Mouse (Mus musculus): ENCODE data around the gene Gtpbp2.

Gene Gtpbp2

DNA sequence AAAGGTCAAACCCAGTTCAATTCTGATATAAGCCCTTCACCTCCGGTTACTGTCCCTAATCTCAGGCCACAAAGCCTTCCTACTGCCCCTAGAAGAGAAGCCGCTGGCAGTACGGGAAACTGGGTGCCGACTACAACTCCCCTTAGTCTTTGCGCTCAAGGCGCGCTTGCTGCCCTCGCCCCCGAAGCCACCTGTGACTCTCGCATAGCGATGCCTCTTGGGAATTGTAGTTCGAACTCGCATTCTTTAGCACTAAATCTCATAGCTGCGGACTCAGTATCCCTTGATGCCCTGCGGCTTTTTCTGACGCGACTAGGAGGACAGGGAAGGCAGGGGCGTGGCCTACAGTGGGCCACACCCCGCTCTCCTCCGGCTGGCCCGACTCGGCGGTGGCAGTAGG is at the start of gene Gtpbp2:
Gtpbp2 (plus strand) TSS at position 347 of the 400 bp plus-strand sequence.
- DNase-seq = peak; percentile 99

DNA sequence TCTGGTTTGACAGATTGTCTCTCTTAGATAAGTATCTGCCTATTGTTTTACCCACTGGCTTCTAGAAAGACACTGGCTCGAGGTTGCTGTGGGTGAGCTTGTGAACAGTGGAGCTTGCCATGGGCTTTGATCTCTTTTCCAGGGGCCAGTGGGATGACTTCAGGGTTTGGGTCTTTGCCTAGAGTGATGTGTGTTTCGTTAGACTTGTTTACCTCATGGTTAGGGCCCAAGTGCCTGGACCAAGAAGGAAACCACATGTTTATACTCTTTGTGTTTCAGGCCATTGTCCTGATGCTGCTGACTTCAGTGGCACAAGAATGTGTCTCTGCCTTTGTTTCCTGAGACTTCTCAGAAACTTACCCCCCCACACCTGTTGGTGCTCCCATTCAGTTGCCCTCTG is 45.3 kb upstream of the Gtpbp2 start:
- no peak for DNase-seq

DNA sequence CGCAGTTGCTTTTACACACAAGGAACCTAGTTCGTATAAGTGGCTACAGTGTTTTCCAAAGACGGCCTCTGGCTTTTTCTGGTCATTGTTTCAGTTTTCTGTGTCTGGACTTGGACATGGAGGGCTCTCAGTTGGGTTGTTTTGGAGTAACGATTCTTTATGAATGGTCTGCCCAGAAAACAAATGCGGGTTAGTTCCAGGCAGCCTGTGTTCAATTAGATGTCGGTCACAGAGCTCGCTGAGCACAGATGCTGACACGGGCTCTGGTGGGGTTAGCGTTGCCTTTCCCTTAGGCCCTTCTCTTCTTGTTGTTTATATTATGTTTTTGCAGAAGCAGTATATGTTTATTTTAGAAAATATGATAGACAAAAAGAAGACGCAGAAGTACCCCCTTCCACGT is 44.7 kb upstream of the Gtpbp2 start:
- no peak for DNase-seq

DNA sequence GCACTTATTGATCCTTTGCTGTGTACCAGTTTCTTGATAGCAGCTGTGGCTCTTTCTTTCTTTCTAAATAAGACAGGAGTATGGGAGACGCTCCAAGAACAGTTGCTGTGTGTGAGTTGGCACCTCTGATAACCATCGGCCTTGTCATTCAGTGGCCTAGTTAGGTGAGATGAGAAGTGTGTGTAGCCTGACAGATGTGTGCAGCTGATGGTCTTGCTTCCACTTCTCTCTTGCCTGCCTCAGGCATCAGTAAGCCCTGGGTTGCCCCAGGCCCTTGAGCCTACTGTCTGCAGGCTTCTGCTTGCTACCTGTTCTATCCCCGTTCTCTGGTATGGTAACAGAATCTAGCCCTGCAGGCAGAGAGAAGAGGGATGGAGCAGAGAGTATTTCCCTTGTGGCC is 44.0 kb upstream of the Gtpbp2 start:
- DNase-seq = no peak

DNA sequence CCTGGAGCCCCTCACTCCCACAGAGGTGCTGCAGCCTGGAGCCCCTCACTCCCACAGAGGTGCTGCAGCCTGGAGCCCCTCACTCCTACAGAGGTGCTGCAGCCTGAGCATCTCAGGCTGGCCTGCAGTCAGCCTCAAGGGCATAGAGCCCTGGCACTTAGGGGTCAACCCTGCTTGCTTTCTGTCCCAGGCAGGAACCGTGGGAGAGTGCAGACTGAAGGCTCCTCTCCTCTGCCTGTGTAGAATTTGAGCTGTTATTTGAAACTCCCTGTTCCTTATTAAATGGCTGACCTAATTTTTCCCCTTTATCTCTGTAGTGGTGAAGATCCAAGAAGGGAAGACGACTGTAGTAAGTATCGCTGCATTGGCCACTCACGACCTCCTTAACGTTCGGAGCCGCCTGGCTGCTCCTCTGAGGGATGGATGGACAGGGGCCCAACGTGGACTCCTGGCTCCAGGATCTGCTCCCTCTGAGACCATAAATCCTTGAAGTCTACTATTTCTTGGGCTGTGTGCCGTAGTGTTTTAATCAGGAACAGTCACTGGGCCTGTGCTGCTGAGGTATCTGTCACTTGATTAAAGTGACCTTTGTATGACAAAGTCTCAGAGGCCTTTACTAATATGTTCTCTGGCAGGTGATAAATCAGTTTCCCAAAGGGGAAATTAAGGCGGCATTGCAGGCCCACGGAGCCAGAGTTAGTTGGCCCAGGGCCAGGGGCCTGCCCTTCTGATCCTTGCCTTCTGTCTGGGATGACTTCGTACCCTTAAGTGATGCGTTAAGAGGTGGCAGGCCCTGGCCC is 43.0 kb upstream of the Gtpbp2 start:
- no peak for DNase-seq

DNA sequence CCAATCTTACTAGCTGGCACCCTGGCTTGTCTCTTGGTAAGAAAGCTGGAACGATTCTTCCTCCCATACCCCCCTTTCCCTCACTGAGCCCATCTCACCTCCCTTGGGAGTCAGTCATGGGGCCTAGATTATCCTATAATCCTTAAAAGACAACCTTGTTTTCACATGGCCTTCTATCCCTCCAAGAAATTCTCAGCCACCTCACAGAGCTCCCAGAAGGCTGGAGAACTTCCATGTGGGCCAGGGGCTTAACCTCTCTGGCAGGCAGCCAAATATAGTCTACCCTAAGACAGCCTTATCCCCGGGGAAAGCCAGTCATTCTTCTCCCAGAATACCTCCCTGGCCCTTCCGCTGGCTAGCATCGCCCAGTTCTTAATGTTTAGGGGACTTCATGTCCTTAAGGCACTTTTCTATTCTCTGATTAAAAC is 42.4 kb upstream of the Gtpbp2 start:
- no peak for DNase-seq

DNA sequence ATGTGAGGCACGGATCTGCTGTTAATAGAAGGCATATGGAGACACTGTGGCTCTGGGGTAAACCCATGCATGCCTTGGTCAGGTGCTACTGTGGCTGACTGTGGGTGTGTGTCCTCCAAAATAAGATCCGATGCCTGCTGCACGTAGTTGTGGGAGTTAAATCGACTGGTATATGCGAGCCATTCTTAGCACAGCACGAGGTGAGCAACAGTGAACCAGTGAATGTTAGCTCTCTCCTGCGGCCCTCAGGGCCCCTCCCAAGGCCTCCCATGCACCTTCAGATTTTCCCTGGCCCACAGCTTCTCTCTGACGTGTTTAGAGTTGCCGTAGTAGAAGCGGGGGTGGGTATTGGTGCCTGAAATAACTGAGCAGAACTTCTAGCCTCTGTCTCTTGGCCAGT is 41.2 kb upstream of the Gtpbp2 start:
- DNase-seq = no peak

DNA sequence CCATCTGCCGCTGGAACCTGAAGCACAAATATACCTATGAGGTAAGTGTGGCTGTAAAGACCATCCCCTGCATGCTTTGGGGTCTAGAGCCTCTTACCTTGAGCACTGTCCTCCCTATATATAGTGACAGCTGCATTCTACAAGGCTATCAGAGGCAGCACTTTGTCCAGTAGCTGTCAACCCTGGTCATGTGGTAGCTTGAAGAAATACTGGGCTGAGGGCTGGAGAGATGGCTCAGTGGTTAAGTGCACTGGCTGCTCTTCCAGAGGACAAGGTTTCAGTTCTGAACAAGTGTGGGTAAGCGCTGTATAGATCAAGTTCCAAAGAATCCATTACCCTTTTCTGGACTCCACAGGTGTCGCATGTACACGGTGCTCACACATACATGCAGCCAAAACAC is 38.0 kb upstream of the Gtpbp2 start:
- no peak for DNase-seq

DNA sequence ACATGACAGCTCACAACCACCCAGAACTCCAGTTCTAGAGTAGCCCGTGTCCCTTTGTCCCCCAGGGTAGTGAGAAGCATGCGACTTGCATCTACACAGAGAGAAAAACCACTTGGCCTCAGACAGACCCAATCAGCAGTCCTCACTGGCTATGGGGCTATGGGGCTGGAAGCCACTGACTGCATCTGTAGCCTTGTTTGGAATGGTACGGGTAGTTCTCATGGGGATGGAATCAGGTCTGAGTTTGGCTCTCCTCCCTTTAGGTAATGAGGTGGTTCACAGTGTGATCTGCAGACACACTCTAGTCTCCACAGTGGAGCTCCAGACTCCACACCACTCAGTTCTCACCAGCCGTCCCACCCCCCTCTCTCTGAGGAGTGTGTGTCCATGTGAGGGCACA is 37.5 kb upstream of the Gtpbp2 start:
- DNase-seq = no peak

DNA sequence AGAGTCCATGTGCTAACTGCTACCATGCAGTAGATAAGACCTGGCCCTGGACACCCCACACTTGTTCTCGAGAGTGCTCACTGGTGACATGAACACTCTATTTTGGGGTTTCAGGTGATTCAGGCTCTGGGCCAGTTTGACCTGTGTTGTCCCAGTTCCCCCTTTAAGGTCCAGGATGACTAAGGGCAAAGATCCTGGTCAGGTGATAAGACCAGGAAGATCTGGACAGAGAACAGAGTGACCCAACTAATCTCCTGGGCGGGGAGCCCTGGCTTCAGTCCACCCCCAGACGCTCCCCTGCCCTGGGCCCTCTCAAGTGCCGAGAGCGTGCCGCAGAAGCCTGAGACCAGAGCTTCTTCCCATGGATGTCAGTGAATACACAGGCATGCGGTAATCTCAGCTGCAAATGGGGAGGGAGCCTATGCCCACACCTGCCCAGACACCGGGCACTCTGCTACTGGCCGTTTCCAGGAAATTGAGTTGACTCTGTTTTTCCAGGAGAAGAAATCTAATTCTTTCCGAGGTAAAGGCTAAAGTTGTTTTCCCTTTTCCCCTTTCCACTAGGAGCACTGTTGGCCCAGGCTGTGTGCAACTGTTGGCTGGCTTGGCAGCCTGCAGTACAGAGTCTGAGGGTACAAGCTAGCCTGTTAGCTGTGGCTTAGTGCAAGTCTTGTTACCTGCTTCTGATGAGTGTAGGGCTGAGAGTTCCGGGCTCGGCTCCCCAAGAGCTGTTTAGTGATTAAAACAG is 36.7 kb upstream of the Gtpbp2 start:
- no peak for DNase-seq

DNA sequence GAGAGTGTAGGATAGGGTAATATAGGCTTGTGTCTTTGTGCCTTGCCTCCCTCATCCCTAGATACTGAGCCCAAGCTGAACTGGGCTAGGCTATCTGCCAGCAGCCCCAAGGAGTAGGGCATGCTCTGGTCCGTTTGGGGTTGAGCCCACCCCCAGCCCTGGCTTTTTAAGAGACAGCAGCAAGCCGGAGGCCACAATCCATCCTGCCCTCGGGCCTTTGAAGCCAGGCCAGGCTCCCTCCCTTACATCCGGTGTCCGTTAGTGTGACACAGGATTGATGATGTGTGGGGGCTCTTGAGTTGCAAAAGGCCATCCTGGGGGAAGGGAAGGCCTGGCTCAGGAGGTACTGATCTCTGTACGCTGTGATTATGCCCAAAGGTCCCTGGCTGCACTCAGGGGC is 34.2 kb upstream of the Gtpbp2 start:
- DNase-seq = no peak

DNA sequence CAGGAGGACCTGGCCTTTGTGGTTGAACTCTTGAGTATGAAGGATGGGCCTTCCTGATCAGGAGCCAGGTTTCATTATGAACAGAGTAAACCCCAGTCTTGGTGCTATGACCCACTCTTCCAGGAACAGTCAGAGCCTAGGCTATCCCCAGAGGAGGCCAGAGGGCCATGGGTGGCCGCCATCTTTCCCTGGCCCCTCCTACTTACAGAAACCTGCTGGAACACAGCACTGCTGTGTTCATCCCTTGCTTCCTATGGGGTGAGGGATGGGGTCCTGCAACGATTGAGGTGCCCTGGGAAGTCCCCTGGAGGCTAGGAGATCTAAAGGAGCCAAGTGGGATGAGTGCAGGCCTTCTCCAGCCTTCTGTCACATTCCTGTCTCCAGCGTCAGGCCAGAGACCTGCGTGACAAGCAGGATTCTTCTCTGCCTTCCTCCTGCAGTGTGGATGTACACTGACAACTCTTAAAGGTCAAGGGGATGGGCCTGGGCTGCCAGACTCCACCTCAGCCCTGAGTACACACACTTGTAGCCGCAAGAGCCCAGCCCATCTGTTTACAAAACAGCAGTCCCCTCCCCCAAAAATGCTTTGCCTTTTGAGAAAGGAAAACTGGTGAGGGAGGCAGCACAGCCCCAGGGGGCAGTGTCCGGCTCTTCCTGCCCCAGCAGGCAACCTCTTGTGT is 32.9 kb upstream of the Gtpbp2 start:
- DNase-seq = no peak

DNA sequence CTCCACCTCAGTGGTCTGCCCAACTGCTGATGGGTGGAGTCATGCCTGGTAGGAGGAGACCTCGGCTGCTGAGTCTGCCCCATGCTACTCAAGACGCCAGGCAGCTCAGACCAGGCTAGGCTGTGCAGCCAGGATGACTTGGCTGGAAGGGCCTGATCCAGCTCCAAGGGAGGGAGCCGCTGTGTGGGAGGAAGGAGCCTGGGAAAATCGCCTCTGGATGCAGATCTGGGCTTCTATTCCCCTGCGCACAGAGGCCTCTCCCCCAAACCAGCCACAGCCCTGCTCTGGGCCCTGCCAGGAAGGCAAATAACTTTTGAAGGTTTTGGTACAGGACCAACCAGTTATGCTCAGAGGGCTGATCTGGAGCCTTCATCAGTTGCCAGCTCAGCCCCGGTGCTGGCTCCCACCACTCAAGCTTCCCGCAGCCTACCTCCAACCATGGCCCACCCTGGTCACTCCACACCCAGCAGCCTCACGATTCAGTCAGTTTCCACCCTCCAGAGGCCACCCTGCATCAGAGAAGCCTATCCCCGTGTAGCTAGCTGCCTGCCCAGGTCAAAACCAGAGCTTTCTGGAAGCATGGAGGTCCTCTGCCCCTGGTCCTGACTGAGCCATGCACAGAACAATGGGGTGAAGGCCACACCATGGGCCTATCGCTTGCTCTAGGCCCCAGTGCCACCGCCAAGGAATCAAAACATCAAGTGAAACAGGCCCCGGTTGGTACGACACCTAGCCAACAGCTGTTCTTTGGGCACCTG is 30.9 kb upstream of the Gtpbp2 start:
- DNase-seq = no peak

DNA sequence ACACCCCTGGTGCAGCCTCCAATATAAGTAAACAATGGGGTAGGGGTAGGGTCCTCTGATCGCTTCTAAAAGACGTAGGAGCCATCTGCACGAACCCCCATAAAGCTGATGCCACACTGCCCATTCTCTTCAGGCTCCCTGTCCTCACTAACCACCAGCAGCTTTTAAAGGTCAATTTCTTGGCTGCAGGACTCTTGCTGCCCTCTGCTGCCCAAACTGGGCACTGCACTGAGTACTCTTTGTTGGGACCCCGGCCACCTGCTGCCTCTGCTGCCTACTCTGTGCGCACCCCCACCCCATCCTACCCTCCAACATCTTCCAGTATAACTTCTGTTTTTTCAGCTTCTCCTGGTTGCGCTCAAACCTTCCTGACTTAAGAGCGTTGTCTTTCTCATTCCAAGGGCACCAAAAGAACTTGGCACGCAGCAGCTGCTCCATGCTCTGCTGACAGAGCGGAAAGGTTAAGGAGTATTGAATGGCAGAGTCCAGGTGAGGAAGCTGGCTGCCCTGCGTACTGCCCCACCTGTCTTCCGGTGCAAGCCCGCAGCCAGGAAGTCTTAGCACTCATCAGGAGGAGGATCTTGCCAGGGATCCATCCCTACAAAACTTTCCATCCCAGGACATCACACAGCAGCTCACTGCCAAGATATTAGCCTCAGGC is 28.6 kb upstream of the Gtpbp2 start:
- DNase-seq = peak; percentile 56

DNA sequence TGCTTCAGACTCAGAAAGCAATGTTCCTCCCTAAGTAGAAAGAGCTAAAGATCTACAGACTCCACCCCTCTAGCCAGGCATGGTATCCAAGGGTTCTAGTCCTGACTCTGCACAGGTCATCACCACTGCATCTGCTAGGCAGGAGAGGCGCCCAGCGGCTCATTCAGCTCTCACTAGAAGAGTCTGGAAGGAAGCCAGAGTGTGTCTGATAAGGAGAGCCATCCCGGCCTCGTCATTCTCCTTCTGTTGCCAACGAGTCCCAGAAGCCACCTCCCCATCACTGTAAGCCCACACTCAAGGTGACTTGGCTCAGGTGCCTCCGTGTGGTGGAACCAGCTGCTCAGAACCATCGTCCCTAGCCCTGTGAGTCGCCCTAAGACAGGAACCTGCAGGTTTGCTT is 28.0 kb upstream of the Gtpbp2 start:
- no peak for DNase-seq

DNA sequence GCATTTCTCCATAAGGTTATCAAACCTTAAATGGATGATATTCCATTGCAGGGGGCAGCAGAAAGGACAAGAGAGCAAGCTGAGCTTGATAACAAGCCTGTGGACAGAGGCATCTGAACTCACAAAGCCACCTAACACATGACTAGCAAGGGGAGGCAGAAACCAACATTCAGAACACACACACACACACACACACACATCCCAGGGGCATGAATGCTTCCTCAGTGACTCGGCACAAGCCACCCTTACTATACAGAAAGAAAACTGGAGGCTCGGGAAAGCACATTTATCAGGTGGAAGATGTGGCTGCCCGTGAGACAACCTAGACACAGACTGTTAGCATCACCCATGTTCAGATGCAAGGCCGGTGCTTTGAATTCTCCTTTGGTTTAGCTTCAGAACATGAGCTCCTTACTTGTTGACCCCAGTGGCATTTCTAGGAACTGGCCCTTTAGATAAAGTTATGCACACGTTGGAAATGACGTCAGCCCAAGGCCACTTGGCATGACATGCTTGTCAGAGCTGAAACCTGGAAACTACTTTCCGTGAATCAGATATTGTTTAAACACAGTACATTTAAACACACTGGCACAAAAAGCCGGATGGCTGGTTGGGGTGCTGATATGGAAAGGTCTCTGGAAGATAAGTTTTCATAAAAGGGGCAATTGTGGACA is 22.1 kb upstream of the Gtpbp2 start:
- no peak for DNase-seq

DNA sequence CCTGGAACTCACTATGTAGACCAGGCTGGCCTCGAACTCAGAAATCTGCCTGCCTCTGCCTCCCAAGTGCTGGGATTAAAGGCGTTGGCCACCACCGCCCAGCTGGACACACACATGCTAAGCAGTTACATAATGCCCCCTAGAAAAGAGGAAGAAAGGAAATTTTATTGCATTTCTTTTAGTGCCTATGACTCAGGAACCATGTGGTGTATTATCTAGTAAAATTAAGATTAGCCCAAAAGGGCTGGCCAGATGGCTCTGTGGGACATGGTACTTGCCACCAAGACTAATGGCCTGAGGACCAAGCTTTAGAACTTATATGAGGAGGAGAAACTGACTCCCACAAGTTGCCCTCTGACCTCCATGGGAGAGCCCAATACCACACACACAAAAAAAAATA is 21.0 kb upstream of the Gtpbp2 start:
- DNase-seq = no peak

DNA sequence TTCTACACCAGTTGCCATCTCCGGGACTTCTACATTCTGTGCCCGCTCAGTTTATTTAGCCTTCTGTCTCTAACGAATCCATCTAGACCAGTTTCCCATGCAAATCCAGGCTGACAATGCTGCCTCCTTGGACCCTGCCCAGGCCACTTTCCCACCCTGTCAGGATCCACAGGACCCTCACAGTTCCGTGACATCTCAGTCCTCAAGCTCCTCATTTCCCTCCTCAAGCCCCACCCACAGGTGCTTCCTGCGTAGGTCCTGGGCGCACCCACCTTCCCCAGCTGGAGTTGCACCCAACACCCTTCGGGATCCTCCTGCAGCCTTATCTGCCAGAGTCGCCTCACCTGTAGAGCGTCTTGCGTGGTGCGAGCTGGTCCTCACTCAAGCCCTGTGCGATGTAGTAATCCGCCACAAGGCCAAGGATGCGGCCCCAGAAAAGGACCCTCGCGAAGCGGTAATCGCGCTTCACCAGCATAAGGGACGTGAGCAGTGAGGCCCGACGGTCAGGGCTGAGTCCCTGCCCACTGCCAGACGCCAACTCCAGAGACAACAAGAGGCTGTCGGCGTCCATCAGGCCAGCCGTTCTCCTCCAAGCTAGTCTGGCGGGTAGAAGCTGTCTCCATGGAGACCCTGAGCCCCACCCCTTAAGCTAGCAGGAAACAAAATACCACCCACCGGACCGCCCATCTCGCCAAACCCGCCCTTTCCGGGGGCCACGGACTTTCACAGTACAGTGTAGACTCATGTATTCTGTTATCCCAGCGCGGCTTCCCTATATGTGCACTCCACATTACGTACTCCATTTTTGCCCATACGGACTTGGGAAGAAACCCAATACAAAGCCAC is 17.0 kb upstream of the Gtpbp2 start, which contains the start of gene Rsph9:
Rsph9 (minus strand) TSS at position 639 of the 846 bp plus-strand sequence.
- DNase-seq = no peak

DNA sequence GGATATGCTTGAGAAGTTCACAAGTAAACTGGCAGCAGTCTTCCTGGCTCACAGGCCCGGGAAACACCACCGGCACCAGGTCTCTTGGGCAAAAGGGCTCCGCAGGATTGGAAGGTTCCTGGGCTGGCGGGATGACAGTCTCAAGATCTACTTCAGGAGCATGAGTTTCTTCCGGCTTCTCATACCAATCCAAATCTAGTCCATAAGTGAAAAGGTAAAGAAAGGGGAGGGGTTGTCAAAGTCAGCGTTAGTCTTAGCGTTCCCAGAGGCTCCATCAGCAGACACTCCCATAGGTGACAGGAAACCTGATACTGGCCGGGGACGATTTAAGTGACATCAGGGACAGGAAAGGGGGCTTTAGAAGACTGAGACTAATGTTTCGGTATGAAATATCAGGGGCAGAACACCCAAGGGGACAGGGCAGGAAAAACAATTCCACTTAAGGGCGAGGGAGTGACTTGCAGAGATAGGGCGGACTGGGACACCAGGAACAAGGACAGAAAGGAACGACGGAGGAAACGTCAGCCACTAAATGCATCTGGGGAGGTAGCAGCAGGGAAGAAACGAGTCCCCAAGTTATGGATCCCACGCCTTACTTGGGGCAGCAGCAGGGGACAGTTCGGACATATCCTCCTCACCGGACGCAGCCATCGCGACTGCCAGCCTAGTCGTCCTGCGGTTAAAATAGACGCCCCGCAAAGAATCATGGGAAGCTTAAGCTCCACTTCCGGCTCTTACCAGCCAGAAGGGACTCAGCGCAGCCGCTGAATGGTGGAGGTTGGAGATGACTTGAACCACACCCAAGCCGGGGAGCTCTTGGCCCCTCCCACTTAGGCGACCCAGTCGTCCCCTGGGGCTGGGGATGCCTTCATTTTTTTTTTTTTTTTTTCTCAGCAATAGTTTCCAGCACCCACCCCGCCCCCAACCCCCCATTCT is 7.7 kb upstream of the Gtpbp2 start, which contains the start of gene Mad2l1bp:
Mad2l1bp (minus strand) TSS at position 707 of the 936 bp plus-strand sequence.
- DNase-seq = peak; percentile 89

DNA sequence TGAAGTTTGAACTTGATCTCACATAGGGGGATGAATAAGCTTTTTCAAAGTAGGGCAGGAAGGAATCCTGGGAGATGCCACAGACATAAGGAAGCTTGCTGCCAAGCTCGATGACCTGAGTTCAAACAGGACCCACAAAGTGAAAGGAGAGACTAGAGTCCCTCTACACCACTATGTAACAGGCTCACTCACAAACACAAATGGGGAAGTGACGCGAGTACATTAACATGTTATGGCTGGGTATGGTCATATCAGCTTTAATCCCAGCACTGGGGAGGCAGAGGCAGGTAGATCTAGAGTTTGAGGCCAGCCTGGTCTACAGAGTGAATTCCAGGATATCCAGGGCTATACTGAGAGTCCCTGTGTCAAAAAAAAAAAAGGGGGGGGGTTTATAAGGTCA is 6.5 kb upstream of the Gtpbp2 start:
- DNase-seq = no peak
